Mouse (Mus musculus): ENCODE results near the gene Olfr1320. TPM values are rescaled to one million over a fixed set of nuclear protein-coding genes. Genes with fewer than 3 reads are reported as not detected.
"Not testable (repeated sequence)": the region's sequence is repeated elsewhere in the genome, so short reads cannot be mapped to it uniquely, and the experiment has no call there.

Gene Olfr1320
- polyA plus RNA-seq (2015; fragmentation: Nextera tagmentation; extraction: Ambion mirVana) = 0.12 TPM in 1 of 2 replicates, not detected in the other

DNA sequence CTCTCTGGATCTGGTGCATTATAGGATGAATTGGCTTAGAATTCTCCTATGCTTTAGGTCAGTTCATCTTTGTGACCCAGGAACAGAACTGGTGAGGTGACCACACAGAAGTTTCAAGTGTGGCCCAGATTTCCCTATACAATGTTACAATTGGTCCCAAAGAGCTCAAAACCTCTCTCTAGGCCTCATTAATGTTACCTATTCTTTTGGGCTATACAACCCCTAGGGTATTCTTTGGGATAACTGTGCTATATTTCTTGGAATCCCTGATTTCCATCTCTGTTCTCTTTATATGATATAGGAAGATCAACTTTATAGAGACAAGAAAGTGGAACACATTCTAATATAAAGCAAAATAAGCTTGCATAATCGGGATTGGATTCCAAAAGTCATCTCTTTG is at the start of gene Olfr1320:
TSS of gene Olfr1320 (plus strand) at position 301 of the 400 bp plus-strand sequence.
- Histone ChIP-seq H3K4me1 (no peaks in the 10 kb centered on the region), H3K27ac (replicated peaks) (no peak within 1 kb of the TSS), H3K4me2 (replicated peaks) (no peak within 1 kb of the TSS), H3K9me3 (replicated peaks) (no peaks in the 10 kb centered on the region), H3K27me3 (no peaks in the 10 kb centered on the region), H3K4me3 (replicated peaks) (no peak within 1 kb of the TSS), H3K9ac (no peak within 1 kb of the TSS), H3K36me3 (no peaks in the 10 kb centered on the region)
- 81% methylated on average over 1 of the region's 1 CpGs for WGBS
- no peak for ATAC-seq (ENCODE audit: insufficient number of reproducible peaks, low FRiP score, low TSS enrichment, low read depth)

DNA sequence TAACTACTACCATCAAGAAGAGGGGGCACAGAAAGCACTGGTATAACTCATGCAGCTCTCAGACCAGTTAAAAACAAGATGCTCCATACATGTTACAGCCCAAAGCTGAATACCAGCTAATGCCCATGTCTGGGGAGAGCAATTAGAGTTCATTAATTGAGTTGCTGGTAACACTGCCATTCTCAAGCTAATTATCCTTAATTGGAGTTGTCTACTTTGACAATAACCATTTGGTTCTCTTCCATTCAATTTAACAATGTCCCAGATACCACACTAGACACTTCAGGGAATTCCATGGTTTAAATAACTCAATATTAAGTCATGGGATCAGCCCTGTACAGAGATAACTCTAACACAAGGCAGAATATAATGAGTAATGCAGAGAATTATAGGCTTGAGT is 44.6 kb upstream of the Olfr1320 start:
- no peak overlapping the region for H3K4me3 ChIP-seq (replicated peaks)
- no peaks in the 10 kb centered on the region for H3K36me3 ChIP-seq
- no peak overlapping the region for H3K9ac ChIP-seq
- no peaks in the 10 kb centered on the region for H3K9me3 ChIP-seq (replicated peaks)
- H3K4me2 ChIP-seq (replicated peaks) = no peak overlapping the region
- H3K27ac ChIP-seq (replicated peaks) = no peak overlapping the region
- ATAC-seq (ENCODE audit: insufficient number of reproducible peaks, low FRiP score, low TSS enrichment, low read depth) = no peak
- no peaks in the 10 kb centered on the region for H3K4me1 ChIP-seq
- H3K27me3 ChIP-seq = no peaks in the 10 kb centered on the region

DNA sequence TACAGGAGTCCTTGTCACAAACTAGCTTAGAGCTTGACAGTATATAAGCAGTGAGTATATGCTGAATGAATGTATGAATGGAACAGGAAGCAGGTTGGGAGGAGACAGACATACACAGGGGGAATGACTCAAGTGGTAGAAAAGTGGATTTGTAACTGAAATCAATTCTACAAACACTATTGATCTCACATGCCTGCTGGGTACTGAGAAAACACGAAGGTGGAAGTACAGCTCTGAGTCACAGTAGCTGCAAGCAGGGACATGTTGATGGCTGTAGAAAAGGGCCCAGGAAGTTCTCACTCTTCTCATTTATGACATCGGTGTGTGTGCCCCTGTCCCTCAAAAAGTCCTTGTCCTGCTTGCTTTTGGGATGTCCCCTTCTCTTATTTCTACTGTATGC is 40.9 kb upstream of the Olfr1320 start:
- Histone ChIP-seq H3K4me3 (replicated peaks) (no peak overlapping the region), H3K4me1 (no peaks in the 10 kb centered on the region), H3K9ac (no peak overlapping the region), H3K9me3 (replicated peaks) (no peaks in the 10 kb centered on the region), H3K27me3 (no peaks in the 10 kb centered on the region), H3K27ac (replicated peaks) (no peak overlapping the region), H3K4me2 (replicated peaks) (no peak overlapping the region), H3K36me3 (no peaks in the 10 kb centered on the region)
- WGBS = 64% methylated on average over 2 of the region's 2 CpGs
- ATAC-seq (ENCODE audit: insufficient number of reproducible peaks, low FRiP score, low TSS enrichment, low read depth) = no peak

DNA sequence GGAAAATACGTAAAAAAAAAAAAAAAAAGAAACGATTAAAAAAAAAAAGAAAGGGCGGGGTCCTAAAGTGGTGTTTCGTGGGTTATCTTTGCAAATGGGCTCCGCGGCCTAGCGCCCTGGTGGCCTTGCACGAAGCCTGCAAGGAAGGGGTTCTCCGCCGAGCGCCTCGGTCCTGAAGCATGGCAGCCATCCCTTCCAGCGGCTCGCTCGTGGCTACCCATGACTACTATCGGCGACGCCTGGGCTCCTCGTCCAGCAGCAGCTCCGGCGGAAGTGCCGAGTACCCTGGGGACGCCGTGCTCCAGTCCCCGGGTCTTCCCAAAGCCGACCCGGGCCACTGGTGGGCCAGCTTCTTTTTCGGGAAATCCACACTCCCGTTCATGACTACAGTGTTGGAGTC is 11.4 kb upstream of the Olfr1320 start:
- WGBS = 88% methylated on average over 28 of the region's 29 CpGs
- not testable (repeated sequence) for H3K9ac ChIP-seq; H3K4me3 ChIP-seq (replicated peaks); H3K9me3 ChIP-seq (replicated peaks); H3K27me3 ChIP-seq; H3K4me1 ChIP-seq; H3K36me3 ChIP-seq; ATAC-seq (ENCODE audit: insufficient number of reproducible peaks, low FRiP score, low TSS enrichment, low read depth); H3K4me2 ChIP-seq (replicated peaks); H3K27ac ChIP-seq (replicated peaks)

Other genes with a start within 250 kb of the Olfr1320 start
- 17.2 and 23.5 TPM in 2 replicates for gene Arhgap36, start 208.4 kb upstream of the Olfr1320 start, polyA plus RNA-seq (2015; fragmentation: Nextera tagmentation; extraction: Ambion mirVana)
- gene Olfr1321, start 62.7 kb downstream of the Olfr1320 start, polyA plus RNA-seq (2015; fragmentation: Nextera tagmentation; extraction: Ambion mirVana) = 0.19 TPM in 1 of 2 replicates, not detected in the other
- 4.3 and 4.5 TPM in 2 replicates for gene Igsf1, start 125.4 kb downstream of the Olfr1320 start, polyA plus RNA-seq (2015; fragmentation: Nextera tagmentation; extraction: Ambion mirVana)
- gene Olfr1322, start 219.2 kb downstream of the Olfr1320 start, polyA plus RNA-seq (2015; fragmentation: Nextera tagmentation; extraction: Ambion mirVana) = not detected in 2 replicates

Data from embryonic facial prominence, embryonic 15.5 days (tissue).